ENCODE assay signal across 7 mouse cellular contexts in the genomic region with DNA sequence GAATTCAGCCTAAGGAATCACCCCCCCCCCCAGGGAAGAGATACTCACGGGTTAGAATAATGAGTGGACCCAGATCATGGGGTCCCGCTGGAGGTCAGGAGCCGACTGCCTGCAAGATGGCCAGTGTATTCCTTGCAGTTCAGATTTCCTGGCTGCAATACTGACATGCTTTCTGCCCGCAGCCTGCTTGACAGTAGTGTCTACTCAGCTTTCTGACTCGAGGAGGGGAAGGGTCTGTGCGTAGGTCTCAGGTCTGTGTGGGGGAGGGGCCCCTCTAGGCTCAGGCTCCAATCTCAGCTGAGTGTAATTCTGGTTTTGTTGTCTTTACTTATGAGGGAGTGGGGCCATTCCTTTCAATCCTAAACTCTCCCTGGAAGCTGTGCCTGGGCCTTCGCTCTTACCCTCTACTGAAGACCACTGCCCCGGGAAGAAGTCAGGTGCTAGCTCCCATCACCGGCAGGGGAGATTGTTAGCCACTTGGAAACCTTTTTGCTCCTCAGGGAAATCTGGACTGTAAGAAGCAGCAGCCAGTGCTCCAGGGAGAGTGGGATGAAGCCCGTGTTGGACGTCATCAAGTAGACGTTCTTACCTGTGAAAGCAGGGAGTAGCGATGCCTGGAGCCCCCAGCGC. TPM values are rescaled to one million over a fixed set of nuclear protein-coding genes. Genes with fewer than 3 reads are reported as not detected.
DNase-seq lines count a peak whose midpoint lies in the region; ATAC-seq and TF ChIP-seq lines count a peak whose summit lies in the region.

No protein-coding gene starts in this region.

- peak overlapping the region; percentile 83 for H3K4me3 ChIP-seq in lung, embryonic 14.5 days (ENCODE audit: low read depth, low read length)
- H3K4me3 ChIP-seq in forebrain, embryonic 10.5 days: peak overlapping the region; percentile 71
- peak overlapping the region; percentile 83 for H3K4me3 ChIP-seq in limb, embryonic 12.5 days (replicated peaks)
- H3K4me3 ChIP-seq in stomach, embryonic 15.5 days (replicated peaks): peak overlapping the region; percentile 86

- peak overlapping the region; percentile 97 for H3K4me2 ChIP-seq in lung, embryonic 14.5 days
- H3K4me2 ChIP-seq in limb, embryonic 12.5 days: peak overlapping the region; percentile 97
- peak overlapping the region; percentile 97 for H3K4me2 ChIP-seq in stomach, embryonic 15.5 days

- peak; percentile 33 for DNase-seq in lung, embryonic 14.5 days
- DNase-seq in lung, postnatal 25 days (ENCODE audit: low spot score): no peak
- no peak for DNase-seq in forebrain, embryonic 10.5 days (ENCODE audit: extremely low spot score, low spot score)
- no peak for DNase-seq in thymus, postnatal 36 days
- DNase-seq in urinary bladder, postnatal 4 days (ENCODE audit: low spot score in 2 of 2): no peak

- H3K4me1 ChIP-seq in lung, embryonic 14.5 days (ENCODE audit: insufficient read depth): peaks cover 30% of the 10 kb centered on the region
- H3K4me1 ChIP-seq in forebrain, embryonic 10.5 days: peaks cover 73% of the 10 kb centered on the region
- H3K4me1 ChIP-seq in limb, embryonic 12.5 days (replicated peaks): peaks cover 59% of the 10 kb centered on the region
- peaks cover 61% of the 10 kb centered on the region for H3K4me1 ChIP-seq in stomach, embryonic 15.5 days

- no peak for ATAC-seq in lung, embryonic 14.5 days (ENCODE audit: insufficient read depth)
- ATAC-seq in limb, embryonic 12.5 days (ENCODE audit: insufficient number of reproducible peaks, insufficient read depth, low FRiP score, low TSS enrichment, low read depth): no peak
- ATAC-seq in stomach, embryonic 15.5 days (ENCODE audit: insufficient read depth, low FRiP score, low read depth): no peak

- no peak for TF ChIP-seq CTCF in lung, embryonic 14.5 days (IDR thresholded peaks at IDR 0.05; ENCODE audit: low read depth)

- peak overlapping the region; percentile 81 for H3K9ac ChIP-seq in lung, embryonic 14.5 days
- peak overlapping the region; percentile 5; the same call in 1 of the 2 replicates for H3K9ac ChIP-seq in limb, embryonic 12.5 days (replicated peaks)
- no peak overlapping the region for H3K9ac ChIP-seq in stomach, embryonic 15.5 days

- H3K27me3 ChIP-seq in lung, embryonic 14.5 days (ENCODE audit: insufficient read depth, low read length): no peaks in the 10 kb centered on the region
- H3K27me3 ChIP-seq in forebrain, embryonic 10.5 days (ENCODE audit: poor library complexity, severe bottlenecking): peaks cover 44% of the 10 kb centered on the region
- no peaks in the 10 kb centered on the region; the same call in 1 of the 2 replicates for H3K27me3 ChIP-seq in limb, embryonic 12.5 days
- H3K27me3 ChIP-seq in stomach, embryonic 15.5 days (replicated peaks): no peaks in the 10 kb centered on the region

- H3K9me3 ChIP-seq in lung, embryonic 14.5 days (ENCODE audit: low read depth, low read length): no peaks in the 10 kb centered on the region
- no peaks in the 10 kb centered on the region for H3K9me3 ChIP-seq in forebrain, embryonic 10.5 days
- H3K9me3 ChIP-seq in limb, embryonic 12.5 days: no peaks in the 10 kb centered on the region
- no peaks in the 10 kb centered on the region for H3K9me3 ChIP-seq in stomach, embryonic 15.5 days

- 36% methylated on average over 14 of the region's 14 CpGs for WGBS in lung, embryonic 14.5 days
- WGBS in forebrain, embryonic 10.5 days: 59% methylated on average over 14 of the region's 14 CpGs
- 40% methylated on average over 14 of the region's 14 CpGs for WGBS in limb, embryonic 12.5 days
- WGBS in stomach, embryonic 15.5 days: 39% methylated on average over 14 of the region's 14 CpGs

- no peaks in the 10 kb centered on the region for H3K36me3 ChIP-seq in lung, embryonic 14.5 days (ENCODE audit: insufficient read depth)
- H3K36me3 ChIP-seq in forebrain, embryonic 10.5 days (replicated peaks): no peaks in the 10 kb centered on the region
- no peaks in the 10 kb centered on the region for H3K36me3 ChIP-seq in limb, embryonic 12.5 days
- no peaks in the 10 kb centered on the region for H3K36me3 ChIP-seq in stomach, embryonic 15.5 days

- H3K27ac ChIP-seq in lung, embryonic 14.5 days (ENCODE audit: low read depth): no peak overlapping the region
- no peak overlapping the region for H3K27ac ChIP-seq in forebrain, embryonic 10.5 days
- H3K27ac ChIP-seq in limb, embryonic 12.5 days: no peak overlapping the region
- no peak overlapping the region for H3K27ac ChIP-seq in stomach, embryonic 15.5 days

RNA-seq across cellular contexts. Expression of a gene that starts 26.6 kb away (rescaled TPM):
- not detected in 2 replicates for polyA plus RNA-seq in lung, embryonic 14.5 days (2014; fragmentation: Nextera tagmentation; extraction: Ambion mirVana)
- not detected in 2 replicates for polyA plus RNA-seq in forebrain, embryonic 10.5 days (2016; fragmentation: Nextera tagmentation; extraction: Ambion mirVana)
- polyA plus RNA-seq in limb, embryonic 12.5 days (2016; fragmentation: Nextera tagmentation; extraction: Ambion mirVana): not detected in 2 replicates
- polyA plus RNA-seq in stomach, embryonic 15.5 days (2015; fragmentation: Nextera tagmentation; extraction: Ambion mirVana): not detected in 2 replicates

RNA-seq across cellular contexts. Expression of a gene that starts 46.0 kb away (rescaled TPM):
- polyA plus RNA-seq in lung, embryonic 14.5 days (2014; fragmentation: Nextera tagmentation; extraction: Ambion mirVana): 7.7 TPM in 2 replicates
- 2.3 and 3.0 TPM in 2 replicates for polyA plus RNA-seq in forebrain, embryonic 10.5 days (2016; fragmentation: Nextera tagmentation; extraction: Ambion mirVana)
- polyA plus RNA-seq in limb, embryonic 12.5 days (2016; fragmentation: Nextera tagmentation; extraction: Ambion mirVana): 4.1 and 5.9 TPM in 2 replicates
- polyA plus RNA-seq in stomach, embryonic 15.5 days (2015; fragmentation: Nextera tagmentation; extraction: Ambion mirVana): 2.2 and 4.2 TPM in 2 replicates

RNA-seq across cellular contexts. Expression of a gene that starts 46.3 kb away (rescaled TPM):
- 11.7 and 13.8 TPM in 2 replicates for polyA plus RNA-seq in lung, embryonic 14.5 days (2014; fragmentation: Nextera tagmentation; extraction: Ambion mirVana)
- polyA plus RNA-seq in forebrain, embryonic 10.5 days (2016; fragmentation: Nextera tagmentation; extraction: Ambion mirVana): 22.7 and 22.8 TPM in 2 replicates
- polyA plus RNA-seq in limb, embryonic 12.5 days (2016; fragmentation: Nextera tagmentation; extraction: Ambion mirVana): 24.3 and 25.3 TPM in 2 replicates
- 27.6 and 30.7 TPM in 2 replicates for polyA plus RNA-seq in stomach, embryonic 15.5 days (2015; fragmentation: Nextera tagmentation; extraction: Ambion mirVana)
